Mouse (Mus musculus): ENCODE measurements around the gene Hoga1. TPM values are rescaled to one million over a fixed set of nuclear protein-coding genes. Genes with fewer than 3 reads are reported as not detected.

Hoga1 gene
- 6.2 and 22.7 TPM in 2 replicates for total RNA-seq (2021)
- long read RNA-seq, experiment 1, partial matches to known transcripts = 1 of 2 reads
- long read RNA-seq, experiment 1, other reads (novel, unspliced or antisense) = 1 of 2 reads
- long read RNA-seq, experiment 2, transcript Hoga1-201 (7 exons, 1,668 nt) = major isoform, 18 of 24 reads
- long read RNA-seq, experiment 2, partial matches to known transcripts = 4 of 24 reads
- long read RNA-seq, experiment 2, other reads (novel, unspliced or antisense) = 2 of 24 reads

GRCm38 (mm10) chr19:42045269-42046102 is at the start of gene Hoga1:
Gene Hoga1 (plus strand): TSS chr19:42045610.
- DNase-seq = peak; percentile 90

- DNase-seq = no peak
Observed at GRCm38 (mm10) chr19:41997090-41997489, 48.3 kb upstream of the Hoga1 start.

- DNase-seq = no peak
Observed at GRCm38 (mm10) chr19:41998770-41999548, 46.5 kb upstream of the Hoga1 start.

- DNase-seq = no peak
Observed at GRCm38 (mm10) chr19:41999688-42000283, 45.6 kb upstream of the Hoga1 start.

GRCm38 (mm10) chr19:42000446-42000958 is 44.9 kb upstream of the Hoga1 start:
- DNase-seq = no peak

- DNase-seq = no peak
Observed at GRCm38 (mm10) chr19:42001253-42001980, 44.0 kb upstream of the Hoga1 start.

GRCm38 (mm10) chr19:42004258-42004657 is 41.2 kb upstream of the Hoga1 start:
- no peak for DNase-seq

GRCm38 (mm10) chr19:42005616-42006015 is 39.8 kb upstream of the Hoga1 start:
- DNase-seq = no peak

- DNase-seq = no peak
Observed at GRCm38 (mm10) chr19:42006568-42006967, 38.8 kb upstream of the Hoga1 start.

GRCm38 (mm10) chr19:42008586-42008985 is 36.8 kb upstream of the Hoga1 start:
- no peak for DNase-seq

- no peak for DNase-seq
Observed at GRCm38 (mm10) chr19:42009067-42009466, 36.3 kb upstream of the Hoga1 start.

GRCm38 (mm10) chr19:42010436-42010835 is 35.0 kb upstream of the Hoga1 start:
- peak; percentile 74 for DNase-seq

GRCm38 (mm10) chr19:42011123-42011522 is 34.3 kb upstream of the Hoga1 start:
- no peak for DNase-seq

GRCm38 (mm10) chr19:42014231-42014825 is 31.1 kb upstream of the Hoga1 start:
- DNase-seq = no peak

GRCm38 (mm10) chr19:42015001-42015400 is 30.4 kb upstream of the Hoga1 start:
- no peak for DNase-seq

GRCm38 (mm10) chr19:42016251-42016650 is 29.2 kb upstream of the Hoga1 start:
- DNase-seq = no peak

GRCm38 (mm10) chr19:42016840-42017239 is 28.6 kb upstream of the Hoga1 start:
- no peak for DNase-seq

- DNase-seq = peak; percentile 79
Observed at GRCm38 (mm10) chr19:42017399-42018247, 27.8 kb upstream of the Hoga1 start.

GRCm38 (mm10) chr19:42019011-42019522 is 26.3 kb upstream of the Hoga1 start:
- no peak for DNase-seq
